ENCODE assay signal across 8 mouse cellular contexts in genomic region chr16:11066833-11067191, GRCm38 (mm10). TPM values are rescaled to one million over a fixed set of nuclear protein-coding genes. Genes with fewer than 3 reads are reported as not detected.
DNase-seq lines count a peak whose midpoint lies in the region; ATAC-seq and TF ChIP-seq lines count a peak whose summit lies in the region.

No protein-coding gene starts in this region.

- H3K27ac ChIP-seq in embryonic facial prominence, embryonic 12.5 days: peak overlapping the region; percentile 96

- peaks cover 55% of the 10 kb centered on the region for H3K79me2 ChIP-seq in C2C12 (ENCODE audit: control insufficient read depth, insufficient read depth)

- no peaks in the 10 kb centered on the region for H3K9me3 ChIP-seq in embryonic facial prominence, embryonic 12.5 days

- H3K79me3 ChIP-seq in C2C12 (ENCODE audit: low read depth): peaks cover 34% of the 10 kb centered on the region

- H3K4me1 ChIP-seq in embryonic facial prominence, embryonic 12.5 days: peaks cover 54% of the 10 kb centered on the region

- peak; percentile 11; the same call in 1 of the 2 replicates for ATAC-seq in embryonic facial prominence, embryonic 12.5 days (ENCODE audit: insufficient number of reproducible peaks, insufficient read depth, low FRiP score, low TSS enrichment)

- peak overlapping the region; percentile 94 for H3K9ac ChIP-seq in embryonic facial prominence, embryonic 12.5 days

- peak; percentile 46 for DNase-seq in ZHBTc4 (ENCODE audit: low read depth, low spot score)
- DNase-seq in heart, postnatal 14 days: peak; percentile 68
- DNase-seq in kidney, postnatal 4 days: peak; percentile 72 to 81
- peak; percentile 65 for DNase-seq in lung, postnatal 36 days
- peak; percentile 61 for DNase-seq in right cerebral cortex, postnatal 25 days
- no peak for DNase-seq in spleen, postnatal 36 days (ENCODE audit: low spot score in 2 of 2)

- WGBS in embryonic facial prominence, embryonic 12.5 days: 1% methylated on average over 22 of the region's 22 CpGs

- intact Hi-C loops in heart, postnatal 14 days (cut with DNase I): loop anchor here (2.0 kb wide), 1 partner anchor 22 kb away; no protein-coding TSS in a partner anchor

- no peaks in the 10 kb centered on the region for H3K27me3 ChIP-seq in C2C12 (ENCODE audit: control insufficient read depth, insufficient read depth, insufficient read length)
- no peaks in the 10 kb centered on the region for H3K27me3 ChIP-seq in embryonic facial prominence, embryonic 12.5 days

- peaks cover 4% of the 10 kb centered on the region for H3K36me3 ChIP-seq in C2C12 (ENCODE audit: control insufficient read depth, insufficient read depth)
- peaks cover 12% of the 10 kb centered on the region for H3K36me3 ChIP-seq in embryonic facial prominence, embryonic 12.5 days

- no peak for TF ChIP-seq CTCF in C2C12 (IDR thresholded peaks at IDR 0.05; ENCODE audit: control insufficient read depth, insufficient read depth, insufficient read length)

- peak overlapping the region; percentile 78 for H3K4me2 ChIP-seq in embryonic facial prominence, embryonic 12.5 days (replicated peaks)

- H3ac ChIP-seq in C2C12 (ENCODE audit: control insufficient read depth, insufficient read length, low read depth): peak overlapping the region; percentile 86

- peak overlapping the region; percentile 66 for H3K4me3 ChIP-seq in C2C12 (ENCODE audit: insufficient read depth, poor library complexity, severe bottlenecking)
- H3K4me3 ChIP-seq in embryonic facial prominence, embryonic 12.5 days: peak overlapping the region; percentile 82

TF ChIP-seq in C2C12, 6 proteins besides CTCF, POLR2A, EP300 and RAD21:
- TF ChIP-seq USF1 (IDR thresholded peaks at IDR 0.05; ENCODE audit: low read depth) (no peak), MYOD1 (IDR thresholded peaks at IDR 0.05; ENCODE audit: control insufficient read depth, insufficient read length, low read depth) (no peak), CEBPB (IDR thresholded peaks at IDR 0.05; ENCODE audit: low read depth) (no peak), MYOG (IDR thresholded peaks at IDR 0.05; ENCODE audit: control insufficient read depth, extremely low read depth, insufficient read length) (no peak)

RNA-seq across cellular contexts. Expression of gene Litaf, which starts 0.9 kb away (rescaled TPM):
- 116 TPM for polyA plus RNA-seq in C2C12 (2012; fragmentation: generic; extraction: Trizol)
- 102 and 103 TPM in 2 replicates for polyA plus RNA-seq in embryonic facial prominence, embryonic 12.5 days (2016; fragmentation: Nextera tagmentation; extraction: Ambion mirVana)
- 10 to 100 TPM; 29.5 to 30.6 TPM for total RNA-seq in heart, postnatal 14 days (2021)

RNA-seq across cellular contexts. Expression of gene Snn, which starts 6.1 kb away (rescaled TPM):
- polyA plus RNA-seq in C2C12 (2012; fragmentation: generic; extraction: Trizol): 54.1 TPM
- polyA plus RNA-seq in embryonic facial prominence, embryonic 12.5 days (2016; fragmentation: Nextera tagmentation; extraction: Ambion mirVana): 63.2 and 63.4 TPM in 2 replicates
- total RNA-seq in heart, postnatal 14 days (2021): 10 to 100 TPM; 33.5 to 37.4 TPM

Comparison
In these comparisons a context has a peak if more than half of its experiments do, and no peak if none do; other contexts are left out.
1. DNase-seq: peak in ZHBTc4 (single experiment), heart, postnatal 14 days (2 of 2), kidney, postnatal 4 days (2 of 2), lung, postnatal 36 days (single experiment) and right cerebral cortex, postnatal 25 days (single experiment); none in spleen, postnatal 36 days (0 of 2).